Mouse (Mus musculus) frontal cortex, adult (tissue): ENCODE measurements around the gene Cd47.

Experiments
- ATAC-seq: cut with Nextera tagmentation; 2 replicates; pipeline ENCODE4 v1.9.2; 2017; ENCODE audit warnings: mild to moderate bottlenecking, moderate library complexity, mixed read lengths; ENCODE audit not compliant: low TSS enrichment

The Cd47 gene

GRCm38 (mm10) chr16:49909536-49909935, 109.2 kb downstream of the Cd47 start:
- ATAC-seq = peak; percentile 58

- no peak for ATAC-seq
Observed at GRCm38 (mm10) chr16:49914094-49914493, 113.8 kb downstream of the Cd47 start.

- ATAC-seq = 0 out of 2 replicates have a peak, but pooled peaks have one; percentile 24
Observed at GRCm38 (mm10) chr16:49915532-49916476, 115.5 kb downstream of the Cd47 start.

GRCm38 (mm10) chr16:49920191-49920590, 119.9 kb downstream of the Cd47 start:
- ATAC-seq = no peak

- no peak for ATAC-seq
Observed at GRCm38 (mm10) chr16:49921677-49922076, 121.3 kb downstream of the Cd47 start.

- ATAC-seq = peak; percentile 73
Observed at GRCm38 (mm10) chr16:49922098-49922497, 121.8 kb downstream of the Cd47 start.

- no peak for ATAC-seq
Observed at GRCm38 (mm10) chr16:49923720-49924119, 123.4 kb downstream of the Cd47 start.

GRCm38 (mm10) chr16:49924941-49925340, 124.6 kb downstream of the Cd47 start:
- ATAC-seq = no peak

GRCm38 (mm10) chr16:49933274-49933673, 132.9 kb downstream of the Cd47 start:
- ATAC-seq = no peak

- ATAC-seq = no peak
Observed at GRCm38 (mm10) chr16:49936008-49936443, 135.7 kb downstream of the Cd47 start.

GRCm38 (mm10) chr16:49936793-49937192, 136.5 kb downstream of the Cd47 start:
- ATAC-seq = no peak

GRCm38 (mm10) chr16:49937218-49938165, 137.2 kb downstream of the Cd47 start:
- ATAC-seq = no peak

GRCm38 (mm10) chr16:49938483-49939301, 138.4 kb downstream of the Cd47 start:
- ATAC-seq = no peak

- no peak for ATAC-seq
Observed at GRCm38 (mm10) chr16:49939376-49939775, 139.0 kb downstream of the Cd47 start.

- no peak for ATAC-seq
Observed at GRCm38 (mm10) chr16:49940473-49940872, 140.1 kb downstream of the Cd47 start.

GRCm38 (mm10) chr16:49941031-49941430, 140.7 kb downstream of the Cd47 start:
- ATAC-seq = no peak

GRCm38 (mm10) chr16:49943726-49944125, 143.4 kb downstream of the Cd47 start:
- no peak for ATAC-seq

- no peak for ATAC-seq
Observed at GRCm38 (mm10) chr16:49945084-49945483, 144.8 kb downstream of the Cd47 start.

GRCm38 (mm10) chr16:49947049-49947448, 146.7 kb downstream of the Cd47 start:
- no peak for ATAC-seq

- no peak for ATAC-seq
Observed at GRCm38 (mm10) chr16:49947610-49948009, 147.3 kb downstream of the Cd47 start.

- ATAC-seq = no peak
Observed at GRCm38 (mm10) chr16:49948287-49948686, 148.0 kb downstream of the Cd47 start.
